Mouse (Mus musculus) cerebellum, postnatal 10 days (tissue): Measurements from ENCODE around the gene Zfp354c.
A peak's percentile ranks its signal among the peaks of the same experiment; 100 is the strongest.

ENCODE experiments used
- DNase-seq, 2 experiments: peaks; one replicate each; pipeline ENCODE4 v3.0.0; 2021; ENCODE audit warnings: mixed read lengths in 2 of 2

Zfp354c gene

DNA sequence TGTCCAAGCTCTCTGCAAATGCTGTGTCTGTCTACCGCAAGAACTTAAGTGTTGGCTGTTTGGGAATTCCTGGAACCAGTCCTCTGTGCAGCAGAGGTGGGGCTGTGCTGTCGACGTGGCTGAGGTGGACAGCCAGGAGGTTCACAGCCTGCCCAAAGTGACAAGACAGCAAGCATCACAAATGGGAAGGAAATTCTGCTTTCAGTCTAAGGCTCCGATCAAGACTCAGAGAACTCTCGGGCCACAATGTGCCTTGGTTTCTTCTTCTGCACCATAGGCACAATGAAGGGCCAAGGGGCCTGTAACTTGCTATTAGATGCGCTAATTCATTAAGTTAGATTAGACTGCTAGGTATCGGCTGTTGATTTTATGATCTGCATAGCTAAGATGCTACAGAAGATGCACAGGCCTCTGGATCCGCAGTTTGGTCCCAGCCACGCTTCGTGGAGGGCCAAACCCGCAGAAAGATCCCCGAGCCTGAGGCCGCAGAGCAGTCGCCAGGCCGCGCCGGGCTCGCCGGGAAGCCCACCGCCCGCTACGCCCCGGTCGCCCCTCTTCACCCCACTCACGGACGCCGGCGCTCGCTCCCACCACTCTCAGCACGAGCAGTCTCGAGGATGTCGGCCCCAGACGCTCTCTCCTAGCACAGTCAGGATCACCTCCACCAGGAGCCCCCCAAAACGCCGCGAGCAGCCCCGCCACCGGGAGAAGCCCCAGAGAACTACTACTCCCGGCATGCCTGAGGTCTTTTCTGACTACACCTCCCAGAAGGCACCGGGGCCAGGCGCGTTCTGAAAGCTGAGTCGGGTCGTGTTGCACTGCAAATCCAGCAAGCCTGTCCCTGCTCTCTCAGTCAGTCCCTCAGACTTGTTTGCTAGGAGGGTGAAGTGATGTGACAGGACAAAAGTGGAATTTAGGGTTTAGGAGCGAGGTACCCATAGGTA lies at the start of gene Zfp354c:
TSS of gene Zfp354c (minus strand) at position 715 of the 944 bp plus-strand sequence.
- DNase-seq = peak; percentile 91 to 94

DNA sequence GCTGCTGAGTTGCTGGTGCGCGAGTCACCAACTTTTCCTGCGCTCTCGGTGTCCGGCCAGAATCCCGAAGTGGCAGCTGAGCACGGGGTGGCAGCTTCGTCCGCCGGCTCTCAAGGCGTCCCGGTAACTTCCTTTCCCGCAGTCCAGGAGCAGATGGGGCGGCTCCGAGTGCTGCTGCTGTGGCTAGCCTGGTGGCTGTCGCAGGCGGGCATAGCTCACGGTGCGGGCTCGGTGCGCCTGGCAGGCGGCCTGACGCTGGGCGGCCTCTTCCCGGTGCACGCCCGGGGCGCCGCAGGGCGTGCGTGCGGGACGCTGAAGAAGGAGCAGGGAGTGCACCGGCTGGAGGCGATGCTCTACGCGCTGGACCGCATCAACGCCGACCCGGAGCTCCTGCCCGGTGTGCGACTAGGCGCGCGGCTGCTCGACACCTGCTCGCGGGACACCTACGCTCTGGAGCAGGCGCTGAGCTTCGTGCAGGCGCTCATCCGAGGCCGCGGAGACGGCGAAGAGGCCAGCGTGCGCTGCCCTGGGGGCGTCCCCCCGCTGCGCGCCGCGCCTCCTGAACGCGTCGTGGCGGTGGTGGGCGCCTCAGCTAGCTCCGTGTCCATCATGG lies 23.6 kb upstream of the Zfp354c start:
- peak; percentile 17 to 22 for DNase-seq

DNA sequence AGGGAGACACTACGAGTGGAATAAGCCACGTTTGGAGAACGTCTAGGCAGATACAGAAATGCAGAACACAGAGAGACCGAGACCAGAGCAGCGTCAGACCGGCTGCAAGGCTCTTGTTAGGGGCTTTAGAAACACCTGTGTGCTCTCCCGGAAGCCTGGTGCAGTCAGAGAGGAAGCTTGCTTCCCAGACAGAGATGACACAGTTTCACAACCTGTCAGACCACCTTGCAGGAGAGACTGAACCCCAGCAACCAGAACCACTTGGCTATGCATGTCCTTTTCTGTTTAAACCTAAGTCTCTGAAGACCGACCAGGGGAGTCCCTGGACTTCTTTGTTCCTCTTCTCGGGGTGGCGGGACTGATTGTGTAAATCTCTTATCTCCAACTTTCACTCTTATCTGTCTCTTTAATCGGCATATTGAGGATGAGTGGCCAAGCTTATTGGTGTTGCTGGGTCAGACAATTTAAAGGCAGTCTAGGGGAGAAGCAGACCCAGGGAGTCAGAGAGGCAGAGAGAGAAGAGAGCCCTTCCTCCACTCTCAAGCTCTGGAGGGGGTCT lies 22.7 kb upstream of the Zfp354c start, which contains the start of gene Grm6:
TSS of gene Grm6 (plus strand) at position 509 of the 559 bp plus-strand sequence.
- DNase-seq = no peak

DNA sequence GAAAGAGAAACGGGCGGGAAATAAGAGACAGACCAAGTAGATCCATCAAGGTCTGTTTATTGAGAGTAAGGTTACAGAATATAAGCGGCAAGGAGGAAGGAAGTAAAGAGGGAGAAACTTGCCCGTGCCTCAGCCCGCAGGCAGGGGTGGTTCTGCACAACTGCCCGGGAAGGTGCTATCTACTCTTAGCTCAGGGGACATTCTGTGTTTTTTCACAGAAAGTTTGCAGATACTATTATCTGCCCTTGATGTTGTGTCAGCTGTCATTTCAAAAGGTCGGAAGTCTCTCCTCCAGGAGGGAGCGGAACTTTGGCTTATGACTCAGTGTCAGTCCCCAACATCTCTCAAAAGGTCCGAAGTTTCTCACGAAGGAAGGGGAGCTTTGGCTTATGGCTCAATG lies 21.8 kb upstream of the Zfp354c start:
- no peak for DNase-seq

DNA sequence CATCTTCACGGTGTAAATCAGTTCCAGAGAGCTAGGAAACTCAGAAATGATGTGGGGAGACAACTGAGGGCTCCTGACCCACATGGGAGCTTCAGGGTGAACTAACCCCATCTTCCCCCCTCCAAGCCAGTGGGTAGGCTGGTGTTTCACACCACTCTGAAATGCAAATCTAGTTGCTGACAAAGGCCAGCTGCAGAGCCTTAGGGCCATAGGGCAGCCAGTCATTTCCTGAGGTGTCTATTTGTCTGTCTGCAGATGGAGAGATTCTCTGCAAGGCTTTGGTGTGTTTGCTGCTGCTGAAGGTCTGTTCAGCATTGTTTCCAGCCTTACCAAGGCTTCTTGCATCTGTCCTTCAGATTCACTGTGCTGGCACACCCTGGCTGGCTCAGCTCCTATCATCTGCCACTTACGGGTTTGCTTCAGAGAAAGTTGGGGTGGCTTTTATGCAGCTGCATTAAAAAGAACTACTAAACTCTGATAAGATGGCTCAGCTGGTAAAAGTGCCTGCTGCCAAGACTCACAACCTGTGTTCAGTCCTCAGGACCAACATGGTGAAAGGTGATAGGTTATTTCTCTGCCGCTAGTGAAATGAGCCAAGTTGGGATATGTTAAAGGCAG lies 21.1 kb upstream of the Zfp354c start:
- no peak for DNase-seq

DNA sequence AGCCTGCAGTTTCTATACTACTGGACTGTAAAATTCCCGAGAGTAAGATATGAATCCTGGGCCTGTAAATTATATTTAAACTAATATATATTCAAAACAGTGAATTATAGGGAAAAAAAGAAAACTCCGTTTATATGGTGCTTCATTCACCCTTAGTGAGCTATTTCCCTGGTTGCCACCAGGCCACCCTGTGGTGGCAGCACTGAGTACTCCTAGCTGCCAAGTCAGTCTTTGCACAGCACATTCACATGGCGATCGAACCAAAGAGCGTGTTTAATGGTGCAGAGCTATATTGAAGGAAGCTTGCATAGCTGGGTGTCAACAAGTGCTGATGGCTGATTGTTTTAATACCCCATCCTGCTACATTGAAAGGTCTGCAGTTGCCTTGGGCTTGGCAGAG lies 19.5 kb upstream of the Zfp354c start:
- peak; percentile 38 to 39 for DNase-seq

DNA sequence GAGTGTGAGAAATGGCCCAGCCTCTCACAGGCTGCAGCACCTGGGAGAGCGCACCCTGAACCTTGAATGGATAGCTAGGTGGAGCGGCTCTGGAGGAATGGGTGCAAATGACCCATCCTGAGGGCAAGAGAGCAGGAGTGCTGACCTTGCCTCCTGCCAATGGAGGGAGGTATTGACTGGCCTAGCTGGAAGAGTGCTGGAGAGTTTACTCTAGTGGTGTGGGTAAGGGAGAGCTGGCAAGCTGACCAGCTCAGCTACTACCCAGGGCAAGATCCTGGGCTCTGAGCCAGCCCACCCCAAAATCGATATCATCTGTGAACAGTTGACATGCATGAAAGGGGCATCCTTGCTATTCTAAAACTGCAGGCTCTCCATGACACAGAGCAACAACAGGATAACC lies 18.4 kb upstream of the Zfp354c start:
- DNase-seq = no peak

DNA sequence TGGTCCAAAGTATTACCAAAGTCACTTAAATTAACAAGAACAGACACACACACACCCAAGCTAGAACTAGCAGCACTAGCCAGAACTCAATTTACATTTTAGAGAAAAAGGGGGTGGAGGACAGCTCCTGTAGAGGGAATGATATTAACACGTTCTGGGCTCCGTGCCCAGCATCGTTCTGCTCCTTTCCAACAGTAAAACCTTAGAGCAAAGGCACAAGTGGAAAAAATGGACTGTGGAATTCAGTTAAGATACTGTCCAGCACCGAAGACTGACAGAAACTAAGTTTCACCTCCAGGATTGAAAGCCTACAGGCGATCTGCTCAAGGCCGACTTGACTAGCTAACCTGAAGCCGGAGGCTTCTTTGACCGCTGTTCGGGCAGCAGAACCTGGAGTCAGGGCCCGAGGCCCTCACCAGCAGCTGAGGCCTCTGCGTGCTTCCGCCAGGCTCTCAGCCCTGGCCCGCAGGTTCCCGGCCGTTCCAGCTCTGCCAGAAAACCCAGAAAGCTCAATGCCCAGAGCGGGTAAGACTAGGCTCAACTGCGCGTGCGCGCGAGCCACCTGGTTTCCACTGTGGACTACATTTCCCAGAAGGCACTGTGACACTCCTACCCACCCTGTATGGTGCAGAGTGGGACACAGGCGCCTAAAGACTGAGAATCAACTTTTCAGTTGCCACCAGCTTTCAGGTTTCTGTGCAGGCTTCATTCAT lies 13.7 kb upstream of the Zfp354c start, which contains the start of gene Zfp879:
TSS of gene Zfp879 (minus strand) at position 530 of the 713 bp plus-strand sequence.
- DNase-seq = peak; percentile 96 to 97

DNA sequence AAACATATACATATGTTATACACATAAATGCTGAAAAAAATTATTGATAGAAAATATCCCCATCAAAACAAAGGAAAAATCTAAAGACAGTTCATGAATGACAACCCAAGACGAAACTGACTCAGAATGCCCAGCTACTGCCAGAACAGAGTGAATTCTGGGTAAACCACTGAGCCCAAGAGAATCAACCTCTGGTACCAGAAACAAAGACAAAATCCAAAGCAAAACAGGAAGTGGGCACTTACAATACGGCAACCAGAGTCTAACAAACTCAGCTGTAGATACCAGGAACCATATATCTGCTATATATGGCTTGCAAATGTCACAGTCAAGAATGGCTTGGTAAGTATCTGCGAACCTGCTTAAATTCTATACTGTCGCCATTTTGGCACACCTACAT lies 8.2 kb upstream of the Zfp354c start:
- DNase-seq = no peak

DNA sequence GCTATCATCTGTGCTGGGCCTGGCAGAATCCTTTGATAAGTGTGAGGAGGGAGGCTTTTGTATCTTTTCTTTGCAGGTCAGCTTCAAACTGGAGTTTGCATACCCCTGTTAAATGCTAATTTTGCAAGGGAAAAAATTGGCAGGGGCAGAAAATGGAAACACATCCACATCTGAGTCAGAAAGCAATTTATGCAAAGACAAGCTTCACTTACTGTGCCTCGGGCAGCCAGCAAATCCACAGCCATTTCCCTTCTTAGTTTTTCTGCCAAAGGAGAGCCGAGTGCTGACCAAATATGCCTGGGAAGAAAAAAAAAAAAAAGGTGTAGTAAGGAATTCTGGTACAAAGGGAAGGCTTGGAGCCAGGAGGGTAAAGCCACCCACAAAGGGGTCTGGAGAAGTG lies 1.3 kb downstream of the Zfp354c start:
- DNase-seq = no peak

DNA sequence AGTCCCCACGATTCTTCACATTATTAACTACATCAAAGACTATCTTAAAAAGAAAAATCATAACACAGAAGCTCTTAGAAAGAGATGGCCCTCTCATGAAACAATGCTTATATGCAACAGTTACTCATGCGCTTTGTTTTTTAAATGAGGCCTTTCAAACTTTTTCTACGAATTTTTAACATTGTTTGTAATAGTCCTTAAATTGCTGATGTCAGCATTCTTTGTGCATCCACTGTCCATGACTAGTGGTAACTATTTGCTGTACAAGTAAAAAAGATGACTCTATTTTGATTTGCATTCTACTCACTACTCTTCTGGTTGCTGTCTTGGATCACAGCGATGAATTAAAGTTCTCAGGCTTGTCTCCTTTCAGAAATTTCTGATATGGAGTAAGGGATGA lies 13.3 kb downstream of the Zfp354c start:
- no peak for DNase-seq

DNA sequence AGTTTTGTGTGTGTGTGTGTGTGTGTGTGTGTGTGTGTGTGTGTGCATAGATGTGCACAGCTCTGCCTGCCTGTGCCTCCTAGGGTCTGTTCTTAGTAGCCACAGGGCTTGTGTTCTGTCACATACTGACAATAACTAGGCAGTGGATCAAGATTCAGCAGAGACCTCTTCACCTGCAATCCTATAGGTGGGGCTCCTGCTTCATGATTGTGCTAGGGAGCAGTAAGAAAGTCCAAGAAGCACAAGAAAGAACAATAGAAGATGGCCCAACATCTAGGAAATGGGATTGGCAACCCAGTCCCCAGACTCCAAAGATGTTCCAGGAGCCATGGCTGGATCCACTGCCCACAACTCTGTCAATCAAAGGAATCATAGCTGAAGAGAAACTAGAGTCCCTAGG lies 28.7 kb downstream of the Zfp354c start:
- no peak for DNase-seq

DNA sequence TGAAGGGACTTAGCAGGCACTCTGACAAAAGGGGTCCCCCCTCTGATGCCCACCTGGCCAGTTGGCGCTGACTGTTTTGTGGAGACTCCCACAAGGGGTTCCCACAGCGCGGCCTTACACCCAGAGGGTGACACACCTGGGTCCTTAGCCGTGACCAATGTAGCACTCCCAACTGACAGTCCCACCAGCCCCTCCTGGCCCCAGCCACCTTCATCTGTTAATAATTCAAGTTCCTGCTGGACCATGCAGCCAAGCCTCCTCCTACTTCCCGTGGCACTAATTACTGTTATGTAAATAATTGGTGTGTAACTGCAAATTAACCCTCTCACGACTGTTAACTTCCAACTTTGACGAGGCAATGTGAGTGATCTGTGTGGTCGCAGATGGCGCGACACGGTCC lies 29.9 kb downstream of the Zfp354c start:
- peak in 1 of 2 experiments; percentile 10 for DNase-seq

DNA sequence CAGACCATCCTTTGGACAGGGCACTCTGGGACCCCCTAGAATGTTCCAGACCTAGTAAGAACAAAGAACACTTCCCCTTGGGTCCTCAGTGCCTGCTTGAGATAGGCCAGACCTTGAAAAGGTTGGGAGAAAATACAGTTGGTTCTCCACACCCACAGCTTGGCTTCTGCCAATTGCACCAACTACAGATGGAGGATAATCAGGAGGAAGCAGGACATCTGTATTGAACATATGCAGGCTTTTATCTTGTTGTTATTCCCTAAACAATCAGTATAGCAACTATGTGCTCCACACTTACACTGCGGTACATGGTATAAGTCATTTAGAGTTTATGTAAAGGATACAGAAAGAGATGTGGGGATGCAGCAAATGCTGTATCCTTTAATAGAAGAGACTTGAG lies 56.5 kb downstream of the Zfp354c start:
- no peak for DNase-seq

DNA sequence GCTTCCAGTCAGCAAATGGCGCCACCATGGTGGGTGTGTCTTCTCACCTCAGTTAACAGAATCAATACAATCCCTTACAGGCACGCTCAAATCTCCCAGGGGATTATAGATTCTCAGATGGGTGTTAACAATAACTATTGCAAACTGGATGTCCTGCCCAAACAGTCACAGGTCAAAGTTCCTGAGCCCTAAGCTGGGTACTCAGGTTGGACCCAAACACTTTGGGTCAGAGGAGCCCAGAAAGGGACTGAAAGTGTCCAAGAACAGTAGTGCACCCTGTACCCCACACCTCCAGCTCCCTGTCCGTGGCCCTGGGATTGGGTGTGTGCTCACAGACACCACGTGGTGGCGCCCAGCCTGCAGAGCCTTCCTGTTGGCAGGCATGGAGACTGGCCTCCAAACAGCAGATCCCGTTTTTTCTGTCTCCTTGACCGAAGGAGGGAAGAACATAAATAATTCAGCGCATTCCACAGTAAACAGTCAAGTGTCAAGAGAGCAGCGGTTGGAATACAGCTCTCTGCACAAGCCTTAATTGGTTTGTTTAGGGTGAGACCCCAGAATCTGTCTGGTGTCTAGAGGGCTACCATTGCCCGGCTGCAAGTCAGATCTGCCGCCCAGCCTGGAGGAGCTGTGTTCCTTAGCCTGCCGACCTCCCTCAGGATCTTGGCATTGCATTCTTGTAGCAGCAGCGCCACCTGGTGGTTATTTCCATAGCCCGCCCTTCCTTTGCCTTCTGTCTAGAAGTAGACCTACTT lies 58.4 kb downstream of the Zfp354c start:
- DNase-seq = peak; percentile 95 to 96

DNA sequence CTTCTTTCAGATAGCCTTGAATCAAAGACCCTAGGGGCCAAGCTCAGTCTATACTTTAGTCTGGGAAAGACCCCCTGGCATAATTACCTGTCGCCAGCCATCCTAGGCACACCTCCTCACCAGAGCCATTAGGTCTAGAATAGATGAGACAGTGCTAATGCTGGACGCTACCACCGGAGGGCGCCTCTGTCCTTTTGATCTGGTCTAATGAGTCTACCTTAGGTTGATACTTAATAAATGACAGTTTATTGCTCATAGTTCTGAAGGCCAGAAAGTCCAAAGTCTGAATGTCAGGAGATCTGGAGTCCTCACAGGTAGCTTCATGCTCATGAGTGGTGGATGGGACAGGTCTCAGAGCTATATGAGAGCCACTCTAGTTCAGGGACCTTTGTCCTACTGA lies 60.5 kb downstream of the Zfp354c start:
- DNase-seq = peak; percentile 78 to 79

DNA sequence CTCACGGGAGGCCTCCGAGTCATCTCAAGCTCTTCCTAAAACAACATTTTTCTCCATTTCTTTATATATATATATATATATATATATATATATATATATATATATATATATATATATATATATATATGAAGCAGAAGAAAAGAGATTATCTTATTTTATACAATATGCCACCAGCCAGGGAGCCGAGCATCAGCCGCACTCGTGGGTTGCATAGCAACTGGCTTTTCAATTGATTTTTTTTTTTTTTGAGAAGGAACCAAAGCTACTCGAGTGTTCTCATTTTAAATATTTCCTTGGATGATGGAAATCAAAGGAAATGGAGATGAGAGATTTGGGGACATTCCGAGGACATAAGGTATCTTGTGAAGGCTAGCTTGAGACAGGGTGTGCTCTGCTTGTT lies 61.1 kb downstream of the Zfp354c start:
- DNase-seq = no peak
